Mouse (Mus musculus) hindbrain, embryonic 10.5 days (tissue): ENCODE measurements around the gene Cntn5. TPM values are rescaled to one million over a fixed set of nuclear protein-coding genes. Genes with fewer than 3 reads are reported as not detected.

Experiments used
- DNase-seq: peaks from one replicate; pipeline ENCODE4 v3.0.0-alpha.2; 2017; ENCODE audit warnings: low spot score
- H3K27ac ChIP-seq: fragments of 300-500 bp; sonication (generic); 2 replicates; pipeline ENCODE4 v1.5.1; 2016; ENCODE audit warnings: mild to moderate bottlenecking, moderate library complexity
- H3K27me3 ChIP-seq: fragments of 300-500 bp; sonication (generic); 2 replicates; pipeline ENCODE4 v1.6.1; 2016; ENCODE audit warnings: mild to moderate bottlenecking; ENCODE audit not compliant: poor library complexity, insufficient read depth, severe bottlenecking
- H3K36me3 ChIP-seq: fragments of 300-500 bp; sonication (generic); 2 replicates; pipeline ENCODE4 v1.6.1; 2016; ENCODE audit warnings: mild to moderate bottlenecking, moderate library complexity
- H3K4me1 ChIP-seq: fragments of 300-500 bp; sonication (generic); replicated peaks from 2 replicates; pipeline ENCODE4 v1.6.1; 2016; ENCODE audit warnings: mild to moderate bottlenecking
- H3K4me3 ChIP-seq: fragments of 300-500 bp; sonication (generic); 2 replicates; pipeline ENCODE4 v1.5.1; 2016; ENCODE audit warnings: mild to moderate bottlenecking, moderate library complexity
- H3K9me3 ChIP-seq: fragments of 300-500 bp; sonication (generic); 2 replicates; pipeline ENCODE4 v1.6.1; 2016; ENCODE audit warnings: mild to moderate bottlenecking, moderate library complexity
- WGBS: fragments of 180-500 bp; shearing (Covaris S2); methylation state at CpG from one replicate; pipeline ENCODE4 v1.1.7; 2016; 5-methylcytosine and 5-hydroxymethylcytosine counted together
- polyA plus RNA-seq: library from polyadenylated mRNA; unstranded; fragments of >200 nt; fragmentation: Nextera tagmentation; extraction: Ambion mirVana; gene quantifications from 2 replicates; pipeline ENCODE4 v1.2.1, GENCODE M21; 2016

Gene Cntn5
- polyA plus RNA-seq, 1 experiment from 2014 or later, result 2.4 TPM

- 76% methylated on average over 5 of the region's 5 CpGs for WGBS
- no peaks in the 10 kb centered on the region for H3K36me3 ChIP-seq
Observed at GRCm38 (mm10) chr9:9899070-9899469, 1005.5 kb downstream of the Cntn5 start.

DNA sequence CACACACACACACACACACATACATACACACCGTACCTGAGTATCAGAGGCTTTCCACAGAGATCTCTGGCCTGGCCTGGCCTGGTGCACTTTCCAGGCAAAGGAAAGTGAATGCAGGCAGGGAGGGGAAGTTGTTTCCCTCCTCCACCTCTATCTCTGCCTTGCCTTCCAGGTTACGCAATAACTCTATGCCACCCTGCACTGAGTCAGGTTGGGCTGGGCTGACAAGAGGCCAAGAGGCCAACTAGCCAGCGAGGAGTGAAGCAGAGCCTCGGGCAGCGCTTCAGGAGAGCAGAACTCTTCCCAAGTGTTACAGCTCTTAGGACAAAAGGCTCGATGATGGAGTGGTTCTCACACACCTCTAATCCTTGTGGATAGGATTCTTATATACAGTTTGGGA lies 1018.4 kb downstream of the Cntn5 start:
- no peaks in the 10 kb centered on the region for H3K9me3 ChIP-seq
- H3K4me1 ChIP-seq, result no peaks in the 10 kb centered on the region
- H3K27ac ChIP-seq, result no peak overlapping the region
- H3K4me3 ChIP-seq, result no peak overlapping the region
- H3K36me3 ChIP-seq, result no peaks in the 10 kb centered on the region
- DNase-seq, result no peak
- H3K27me3 ChIP-seq, result no peaks in the 10 kb centered on the region
- WGBS, result 88% methylated on average over 6 of the region's 6 CpGs

More at GRCm38 (mm10) chr9:9899070-9899469, 1005.5 kb downstream of the Cntn5 start:
- Histone ChIP-seq H3K4me3 (no peak overlapping the region), H3K9me3 (no peaks in the 10 kb centered on the region), H3K4me1 (no peaks in the 10 kb centered on the region), H3K27ac (no peak overlapping the region), H3K27me3 (no peaks in the 10 kb centered on the region)
- DNase-seq, result no peak

- WGBS, result 79% methylated on average over 8 of the region's 8 CpGs
- H3K9me3 ChIP-seq, result no peaks in the 10 kb centered on the region
- no peaks in the 10 kb centered on the region for H3K27me3 ChIP-seq
- H3K4me1 ChIP-seq, result no peaks in the 10 kb centered on the region
- no peaks in the 10 kb centered on the region for H3K36me3 ChIP-seq
- H3K4me3 ChIP-seq, result no peak overlapping the region
- no peak overlapping the region for H3K27ac ChIP-seq
- peak; percentile 18 for DNase-seq
Observed at GRCm38 (mm10) chr9:9882779-9883383, 1021.7 kb downstream of the Cntn5 start.

DNA sequence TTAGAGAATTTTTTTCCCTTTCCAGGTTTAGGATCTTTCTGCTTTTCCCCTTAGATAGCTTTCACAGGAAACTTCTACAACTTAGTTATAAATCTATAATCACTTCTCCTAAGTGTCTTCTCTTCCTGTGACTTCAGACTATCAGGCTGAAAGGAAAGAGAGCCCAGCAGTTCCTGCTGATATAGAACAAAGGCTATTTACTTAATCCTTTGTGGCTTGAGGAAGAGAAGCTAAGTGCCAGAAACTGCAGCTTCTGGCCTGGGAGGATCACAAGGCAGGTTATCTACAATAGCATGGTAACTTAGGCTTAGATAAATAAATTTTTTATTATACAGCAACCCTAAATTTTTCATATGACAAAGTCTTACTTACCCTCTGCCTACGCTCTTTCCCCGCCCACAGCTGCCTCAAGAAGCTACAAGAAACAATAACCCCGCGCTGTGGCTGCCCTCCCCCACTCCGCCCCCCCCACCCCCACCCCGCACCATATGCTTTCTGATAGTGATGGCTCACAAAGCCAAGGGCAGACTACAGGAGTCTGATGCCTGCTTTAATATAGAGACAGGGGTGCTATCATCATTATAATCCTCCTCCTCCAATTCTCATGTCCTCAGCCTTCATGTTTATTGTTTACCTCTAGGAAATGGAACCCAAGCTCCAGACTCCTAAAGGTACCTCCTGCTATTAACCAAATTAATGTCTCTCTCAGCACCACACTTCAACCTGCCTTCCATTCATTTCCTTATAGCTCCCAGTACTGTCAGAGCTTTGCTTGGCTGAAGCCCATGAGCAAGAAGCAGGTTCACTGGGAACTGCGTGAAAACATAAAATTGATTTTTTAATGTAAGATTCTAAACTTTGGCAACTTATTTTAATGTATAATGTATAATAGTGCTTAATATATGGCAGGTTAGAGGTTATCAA lies 1032.2 kb downstream of the Cntn5 start:
- DNase-seq, result peak; percentile 29

GRCm38 (mm10) chr9:9860631-9861030 lies 1043.9 kb downstream of the Cntn5 start:
- H3K36me3 ChIP-seq, result no peaks in the 10 kb centered on the region
- H3K9me3 ChIP-seq, result no peaks in the 10 kb centered on the region
- no peaks in the 10 kb centered on the region for H3K4me1 ChIP-seq
- H3K27ac ChIP-seq, result no peak overlapping the region
- H3K27me3 ChIP-seq, result no peaks in the 10 kb centered on the region
- no peak for DNase-seq
- H3K4me3 ChIP-seq, result no peak overlapping the region
- WGBS, result 89% methylated on average over 3 of the region's 3 CpGs

More for the DNA sequence above, 1032.2 kb downstream of the Cntn5 start:
- WGBS, result 25% methylated on average over 7 of the region's 7 CpGs
- Histone ChIP-seq H3K27ac (peak overlapping the region; percentile 78), H3K27me3 (no peaks in the 10 kb centered on the region), H3K4me1 (peaks cover 7% of the 10 kb centered on the region), H3K36me3 (no peaks in the 10 kb centered on the region), H3K4me3 (no peak overlapping the region), H3K9me3 (no peaks in the 10 kb centered on the region)

- 61% methylated on average over 1 of the region's 1 CpGs for WGBS
- H3K27me3 ChIP-seq, result no peaks in the 10 kb centered on the region
- H3K36me3 ChIP-seq, result no peaks in the 10 kb centered on the region
- no peaks in the 10 kb centered on the region for H3K4me1 ChIP-seq
- no peak overlapping the region for H3K4me3 ChIP-seq
- DNase-seq, result no peak
- no peak overlapping the region for H3K27ac ChIP-seq
- H3K9me3 ChIP-seq, result no peaks in the 10 kb centered on the region
Observed at GRCm38 (mm10) chr9:9859323-9859722, 1045.3 kb downstream of the Cntn5 start.

- Histone ChIP-seq H3K36me3 (no peaks in the 10 kb centered on the region), H3K4me1 (no peaks in the 10 kb centered on the region), H3K9me3 (no peaks in the 10 kb centered on the region)
Observed at GRCm38 (mm10) chr9:9854791-9855190, 1049.8 kb downstream of the Cntn5 start.

DNA sequence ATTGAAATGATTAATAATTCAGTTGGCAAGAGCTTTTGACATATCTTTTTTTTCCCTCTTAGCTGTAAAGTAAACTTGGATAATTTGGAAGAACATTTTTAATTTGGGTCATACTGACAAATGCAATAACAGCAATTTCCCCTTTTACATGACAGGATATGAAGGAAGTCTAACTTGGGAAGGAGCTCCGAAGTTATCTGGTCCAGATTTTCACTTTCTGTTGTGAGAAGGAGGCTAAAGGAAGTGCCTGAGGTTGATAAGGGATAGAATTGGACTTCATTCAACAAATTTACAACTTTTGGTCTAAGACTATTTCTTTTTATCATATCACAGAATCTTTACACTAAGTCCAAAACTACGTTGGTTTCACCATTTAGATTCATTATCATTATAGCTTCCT lies 1074.3 kb downstream of the Cntn5 start:
- no peaks in the 10 kb centered on the region for H3K36me3 ChIP-seq
- H3K27ac ChIP-seq, result no peak overlapping the region
- 81% methylated on average over 2 of the region's 2 CpGs for WGBS
- H3K4me3 ChIP-seq, result no peak overlapping the region
- no peaks in the 10 kb centered on the region for H3K27me3 ChIP-seq
- no peaks in the 10 kb centered on the region for H3K4me1 ChIP-seq
- H3K9me3 ChIP-seq, result no peaks in the 10 kb centered on the region
- DNase-seq, result no peak

More at GRCm38 (mm10) chr9:9854791-9855190, 1049.8 kb downstream of the Cntn5 start:
- no peak for DNase-seq
- Histone ChIP-seq H3K27me3 (no peaks in the 10 kb centered on the region), H3K27ac (no peak overlapping the region), H3K4me3 (no peak overlapping the region)
- 56% methylated on average over 1 of the region's 1 CpGs for WGBS

GRCm38 (mm10) chr9:9819963-9820362 lies 1084.6 kb downstream of the Cntn5 start:
- Histone ChIP-seq H3K27me3 (no peaks in the 10 kb centered on the region), H3K27ac (no peak overlapping the region), H3K9me3 (no peaks in the 10 kb centered on the region), H3K4me3 (no peak overlapping the region), H3K36me3 (no peaks in the 10 kb centered on the region), H3K4me1 (no peaks in the 10 kb centered on the region)
- WGBS, result 92% methylated on average over 1 of the region's 1 CpGs
- DNase-seq, result no peak

DNA sequence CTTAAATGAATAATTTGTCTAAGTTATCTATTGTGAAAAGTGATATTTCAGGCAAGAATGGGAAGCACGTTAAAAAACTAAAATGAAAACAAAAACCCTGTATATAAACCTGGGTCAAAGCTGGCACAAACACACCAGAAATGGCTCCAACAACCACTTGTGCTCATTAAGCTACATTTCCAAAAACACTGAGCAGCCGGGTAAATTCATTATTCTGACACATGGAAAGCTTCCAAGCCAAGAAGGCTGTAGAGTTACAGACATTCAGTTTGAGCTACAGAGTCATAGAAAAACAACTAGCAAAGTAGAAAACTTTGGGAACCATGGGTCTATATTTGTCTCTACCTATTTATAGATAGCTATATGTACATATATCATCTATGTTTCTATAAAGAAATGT lies 1087.1 kb downstream of the Cntn5 start:
- WGBS, result 90% methylated on average over 2 of the region's 2 CpGs

DNA sequence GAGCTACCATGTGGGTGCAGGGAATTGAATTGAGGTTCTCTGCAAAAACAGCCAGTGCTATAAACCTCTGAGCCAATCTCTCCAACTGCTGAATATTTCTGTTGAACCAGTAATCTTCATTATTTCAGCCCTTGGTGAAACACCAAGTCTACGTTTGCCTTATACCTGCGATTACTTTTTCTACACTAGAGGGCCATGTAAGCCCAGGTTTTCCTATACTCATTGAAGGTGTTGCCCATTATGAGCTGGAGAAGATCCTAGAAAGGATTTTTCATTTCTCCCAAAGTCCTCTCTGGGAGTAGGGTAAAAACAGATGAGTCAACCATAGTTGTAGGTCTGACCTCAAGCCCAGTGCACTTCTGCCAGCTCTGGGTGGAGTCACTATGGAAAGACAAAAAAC lies 1105.0 kb downstream of the Cntn5 start:
- H3K4me1 ChIP-seq, result no peaks in the 10 kb centered on the region
- H3K4me3 ChIP-seq, result no peak overlapping the region
- no peaks in the 10 kb centered on the region for H3K27me3 ChIP-seq
- 84% methylated on average over 2 of the region's 2 CpGs for WGBS
- H3K36me3 ChIP-seq, result no peaks in the 10 kb centered on the region
- H3K9me3 ChIP-seq, result no peaks in the 10 kb centered on the region
- H3K27ac ChIP-seq, result no peak overlapping the region
- DNase-seq, result no peak

More for the DNA sequence above, 1087.1 kb downstream of the Cntn5 start:
- H3K36me3 ChIP-seq, result no peaks in the 10 kb centered on the region
- no peak overlapping the region for H3K4me3 ChIP-seq
- H3K9me3 ChIP-seq, result no peaks in the 10 kb centered on the region
- H3K27me3 ChIP-seq, result no peaks in the 10 kb centered on the region
- no peaks in the 10 kb centered on the region for H3K4me1 ChIP-seq
- no peak for DNase-seq
- no peak overlapping the region for H3K27ac ChIP-seq

DNA sequence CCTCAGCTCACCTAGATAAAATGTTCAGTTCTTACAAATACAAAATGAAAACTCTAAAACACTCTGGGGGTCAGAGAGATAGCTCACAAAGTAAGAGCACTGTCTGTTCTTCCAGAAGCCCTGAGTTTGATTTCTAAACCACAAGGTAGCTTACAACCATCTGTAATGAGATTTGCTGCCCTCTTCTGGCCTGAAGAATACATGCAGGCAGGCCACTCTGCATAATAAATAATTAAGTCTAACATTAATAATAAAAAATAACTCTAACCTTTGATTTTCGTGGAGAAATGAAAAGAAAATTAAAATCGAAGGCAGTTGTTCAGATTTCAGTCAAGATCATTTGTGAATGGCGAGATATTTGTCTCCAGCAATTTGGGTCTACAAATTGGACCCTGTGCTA lies 1120.9 kb downstream of the Cntn5 start:
- Histone ChIP-seq H3K4me3 (no peak overlapping the region), H3K27ac (no peak overlapping the region), H3K27me3 (no peaks in the 10 kb centered on the region), H3K36me3 (no peaks in the 10 kb centered on the region), H3K9me3 (no peaks in the 10 kb centered on the region), H3K4me1 (no peaks in the 10 kb centered on the region)
- no peak for DNase-seq
- WGBS, result 62% methylated on average over 3 of the region's 3 CpGs

DNA sequence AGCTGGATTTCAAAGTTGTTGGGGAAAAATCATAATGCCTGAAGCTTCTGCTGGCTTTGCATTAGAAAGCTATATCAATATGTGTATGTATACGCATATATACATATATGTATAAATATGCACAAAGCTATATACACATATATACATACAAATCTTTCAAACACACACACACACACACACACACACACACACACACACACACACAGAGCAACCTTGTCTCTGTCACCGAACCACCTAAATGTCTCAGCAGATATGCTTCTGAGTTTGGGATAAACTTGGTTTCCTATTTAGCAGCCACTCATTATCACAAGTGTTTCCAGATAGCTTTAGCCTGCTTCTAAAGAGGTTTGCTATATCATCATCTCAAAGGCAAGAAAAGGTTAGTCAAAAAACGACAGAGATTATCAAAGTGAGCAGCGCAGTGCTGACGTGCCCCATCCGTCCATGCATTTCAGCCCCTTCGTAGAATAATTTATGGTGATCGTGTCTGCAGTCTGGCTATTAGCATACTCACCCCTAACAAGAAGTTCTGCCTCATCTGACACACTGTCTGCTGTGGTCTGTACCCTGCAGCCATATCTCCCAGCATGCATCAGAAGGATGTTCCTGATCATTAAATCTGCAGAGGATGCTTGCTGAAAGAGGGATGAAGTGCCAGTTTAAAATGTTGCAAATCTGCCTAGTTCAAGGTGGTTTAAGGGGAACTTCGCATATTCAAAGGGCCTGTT lies 1123.3 kb downstream of the Cntn5 start:
- Histone ChIP-seq H3K4me3 (no peak overlapping the region), H3K4me1 (no peaks in the 10 kb centered on the region), H3K27me3 (no peaks in the 10 kb centered on the region), H3K9me3 (no peaks in the 10 kb centered on the region), H3K27ac (no peak overlapping the region), H3K36me3 (no peaks in the 10 kb centered on the region)
- 81% methylated on average over 9 of the region's 9 CpGs for WGBS
- DNase-seq, result no peak
